Mouse (Mus musculus): ENCODE data around the gene Grik4.

Gene Grik4

GRCm38 (mm10) chr9:42906995-42907394 is 37.3 kb downstream of the Grik4 start:
- no peak for DNase-seq (ENCODE audit: low read depth, low spot score)

- no peak for DNase-seq (ENCODE audit: low read depth, low spot score)
Measured at GRCm38 (mm10) chr9:42898091-42898591, 46.2 kb downstream of the Grik4 start.

GRCm38 (mm10) chr9:42897361-42898051 is 46.8 kb downstream of the Grik4 start:
- DNase-seq (ENCODE audit: low read depth, low spot score): no peak

GRCm38 (mm10) chr9:42896421-42897210 is 47.7 kb downstream of the Grik4 start:
- DNase-seq (ENCODE audit: low read depth, low spot score): no peak

- DNase-seq (ENCODE audit: low read depth, low spot score): no peak
Measured at GRCm38 (mm10) chr9:42892765-42893164, 51.5 kb downstream of the Grik4 start.

- no peak for DNase-seq (ENCODE audit: low read depth, low spot score)
Measured at GRCm38 (mm10) chr9:42887930-42888329, 56.4 kb downstream of the Grik4 start.

- DNase-seq (ENCODE audit: low read depth, low spot score): no peak
Measured at GRCm38 (mm10) chr9:42886112-42886766, 58.1 kb downstream of the Grik4 start.

GRCm38 (mm10) chr9:42885566-42885965 is 58.7 kb downstream of the Grik4 start:
- no peak for DNase-seq (ENCODE audit: low read depth, low spot score)

- no peak for DNase-seq (ENCODE audit: low read depth, low spot score)
Measured at GRCm38 (mm10) chr9:42885123-42885522, 59.2 kb downstream of the Grik4 start.

GRCm38 (mm10) chr9:42883006-42883759 is 61.1 kb downstream of the Grik4 start:
- DNase-seq (ENCODE audit: low read depth, low spot score): no peak

GRCm38 (mm10) chr9:42882313-42882712 is 62.0 kb downstream of the Grik4 start:
- no peak for DNase-seq (ENCODE audit: low read depth, low spot score)

GRCm38 (mm10) chr9:42881040-42881439 is 63.3 kb downstream of the Grik4 start:
- DNase-seq (ENCODE audit: low read depth, low spot score): no peak

- DNase-seq (ENCODE audit: low read depth, low spot score): no peak
Measured at GRCm38 (mm10) chr9:42878401-42878800, 65.9 kb downstream of the Grik4 start.

- DNase-seq (ENCODE audit: low read depth, low spot score): no peak
Measured at GRCm38 (mm10) chr9:42872885-42873284, 71.4 kb downstream of the Grik4 start.

GRCm38 (mm10) chr9:42871681-42872080 is 72.6 kb downstream of the Grik4 start:
- DNase-seq (ENCODE audit: low read depth, low spot score): no peak

GRCm38 (mm10) chr9:42870257-42870656 is 74.0 kb downstream of the Grik4 start:
- DNase-seq (ENCODE audit: low read depth, low spot score): no peak

- DNase-seq (ENCODE audit: low read depth, low spot score): no peak
Measured at GRCm38 (mm10) chr9:42868508-42868907, 75.8 kb downstream of the Grik4 start.

GRCm38 (mm10) chr9:42866650-42867049 is 77.6 kb downstream of the Grik4 start:
- no peak for DNase-seq (ENCODE audit: low read depth, low spot score)

GRCm38 (mm10) chr9:42865036-42865829 is 79.1 kb downstream of the Grik4 start:
- DNase-seq (ENCODE audit: low read depth, low spot score): no peak

- DNase-seq (ENCODE audit: low read depth, low spot score): no peak
Measured at GRCm38 (mm10) chr9:42863360-42863759, 80.9 kb downstream of the Grik4 start.

GRCm38 (mm10) chr9:42861711-42862110 is 82.6 kb downstream of the Grik4 start:
- no peak for DNase-seq (ENCODE audit: low read depth, low spot score)

Data from retina, adult 2 months (tissue).